Mouse (Mus musculus) heart, adult 11 months (tissue): ENCODE data around the gene Cant1.

Experiments used
- DNase-seq: peaks from one replicate; pipeline ENCODE4 v3.0.0; 2022

Cant1 gene

GRCm38 (mm10) chr11:118430291-118430885 lies 11.5 kb upstream of the Cant1 start:
- peak; percentile 94 for DNase-seq

- DNase-seq: peak; percentile 97
Measured at GRCm38 (mm10) chr11:118428944-118429709, 10.2 kb upstream of the Cant1 start.

GRCm38 (mm10) chr11:118428460-118428868 lies 9.6 kb upstream of the Cant1 start:
- peak; percentile 98 for DNase-seq

GRCm38 (mm10) chr11:118427986-118428385 lies 9.1 kb upstream of the Cant1 start, which contains the start of gene C1qtnf1:
TSS of gene C1qtnf1 (plus strand) at chr11:118428203.
- DNase-seq: peak; percentile 97

GRCm38 (mm10) chr11:118427266-118427779 lies 8.4 kb upstream of the Cant1 start:
- DNase-seq: peak; percentile 92

GRCm38 (mm10) chr11:118426765-118427164 lies 7.9 kb upstream of the Cant1 start:
- peak; percentile 92 for DNase-seq

- DNase-seq: peak; percentile 97
Measured at GRCm38 (mm10) chr11:118424621-118425335, 5.9 kb upstream of the Cant1 start.

- peak; percentile 98 for DNase-seq
Measured at GRCm38 (mm10) chr11:118423266-118423971, 4.5 kb upstream of the Cant1 start.

- no peak for DNase-seq
Measured at GRCm38 (mm10) chr11:118420261-118420660, 1.4 kb upstream of the Cant1 start.

GRCm38 (mm10) chr11:118418442-118418833 lies 448 bp downstream of the Cant1 start:
- DNase-seq: no peak

GRCm38 (mm10) chr11:118417496-118417895 lies 1.4 kb downstream of the Cant1 start:
- DNase-seq: peak; percentile 93

GRCm38 (mm10) chr11:118416046-118416445 lies 2.8 kb downstream of the Cant1 start:
- DNase-seq: peak; percentile 94

- no peak for DNase-seq
Measured at GRCm38 (mm10) chr11:118415630-118416029, 3.3 kb downstream of the Cant1 start.

- no peak for DNase-seq
Measured at GRCm38 (mm10) chr11:118414270-118414669, 4.6 kb downstream of the Cant1 start.

GRCm38 (mm10) chr11:118413055-118413454 lies 5.8 kb downstream of the Cant1 start:
- DNase-seq: peak; percentile 95

GRCm38 (mm10) chr11:118412601-118413000 lies 6.3 kb downstream of the Cant1 start:
- no peak for DNase-seq

GRCm38 (mm10) chr11:118411271-118411670 lies 7.6 kb downstream of the Cant1 start:
- DNase-seq: no peak

- DNase-seq: peak; percentile 90
Measured at GRCm38 (mm10) chr11:118410479-118410878, 8.4 kb downstream of the Cant1 start.

GRCm38 (mm10) chr11:118410073-118410444 lies 8.8 kb downstream of the Cant1 start:
- DNase-seq: peak; percentile 86

GRCm38 (mm10) chr11:118409106-118410072 lies 9.5 kb downstream of the Cant1 start:
- peak; percentile 84 for DNase-seq

- peak; percentile 91 for DNase-seq
Measured at GRCm38 (mm10) chr11:118408051-118408740, 10.7 kb downstream of the Cant1 start.
